Mouse (Mus musculus) midbrain, embryonic 14.5 days (tissue): ENCODE data around the gene Arhgap27. TPM values are rescaled to one million over a fixed set of nuclear protein-coding genes. Genes with fewer than 3 reads are reported as not detected.

Source experiments
- ATAC-seq: fragments of 200-750 bp; cut with Nextera tagmentation; 2 replicates; pipeline ENCODE4 v1.8.0; 2017; ENCODE audit warnings: moderate number of reproducible peaks, moderate library complexity; ENCODE audit not compliant: low FRiP score, low TSS enrichment
- DNase-seq: peaks from one replicate; pipeline ENCODE4 v3.0.0-alpha.2; 2015
- H3K27ac ChIP-seq: fragments of 300-500 bp; sonication (generic); replicated peaks from 2 replicates; pipeline ENCODE4 v1.5.1; 2014; ENCODE audit warnings: mild to moderate bottlenecking, low read depth, low read length, moderate library complexity
- H3K27me3 ChIP-seq: fragments of 300-500 bp; sonication (generic); 2 replicates; pipeline ENCODE4 v1.6.1; 2014; ENCODE audit warnings: low read length, control low read depth, mixed read lengths; ENCODE audit not compliant: control insufficient read depth, insufficient read depth
- H3K36me3 ChIP-seq: fragments of 300-500 bp; sonication (generic); 2 replicates; pipeline ENCODE4 v1.6.1; 2014; ENCODE audit warnings: low read length, control low read depth; ENCODE audit not compliant: control insufficient read depth, insufficient read depth
- H3K4me1 ChIP-seq: fragments of 300-500 bp; sonication (generic); 2 replicates; pipeline ENCODE4 v1.6.1; 2014; ENCODE audit warnings: mild to moderate bottlenecking, antibody characterized with exemption, low read length, control low read depth; ENCODE audit not compliant: control insufficient read depth, insufficient read depth
- H3K4me2 ChIP-seq: fragments of 300-500 bp; sonication (generic); 2 replicates; pipeline ENCODE4 v1.6.1; 2014; ENCODE audit warnings: mild to moderate bottlenecking, low read length, moderate library complexity
- H3K4me3 ChIP-seq: fragments of 300-500 bp; sonication (generic); replicated peaks from 2 replicates; pipeline ENCODE4 v1.5.1; 2014; ENCODE audit warnings: low read depth, low read length
- H3K9ac ChIP-seq: fragments of 300-500 bp; sonication (generic); replicated peaks from 2 replicates; pipeline ENCODE4 v1.6.1; 2014; ENCODE audit warnings: mild to moderate bottlenecking, low read length, moderate library complexity
- H3K9me3 ChIP-seq: fragments of 300-500 bp; sonication (generic); 2 replicates; pipeline ENCODE4 v1.6.1; 2016; ENCODE audit warnings: low read length, control low read depth, mixed read lengths; ENCODE audit not compliant: control insufficient read depth
- WGBS: fragments of 180-500 bp; shearing (Covaris S2); extraction: QIAGEN DNeasy Blood & Tissue Kit; methylation state at CpG from one replicate; pipeline ENCODE4 v1.1.7; 2014; 5-methylcytosine and 5-hydroxymethylcytosine counted together
- polyA plus RNA-seq: library from polyadenylated mRNA; unstranded; fragments of >200 nt; fragmentation: Nextera tagmentation; extraction: Ambion mirVana; gene quantifications from 2 replicates; pipeline ENCODE4 v1.2.1, GENCODE M21; 2014

Arhgap27 gene
- polyA plus RNA-seq, 1 experiment from 2014 or later = 4.0 TPM

DNA sequence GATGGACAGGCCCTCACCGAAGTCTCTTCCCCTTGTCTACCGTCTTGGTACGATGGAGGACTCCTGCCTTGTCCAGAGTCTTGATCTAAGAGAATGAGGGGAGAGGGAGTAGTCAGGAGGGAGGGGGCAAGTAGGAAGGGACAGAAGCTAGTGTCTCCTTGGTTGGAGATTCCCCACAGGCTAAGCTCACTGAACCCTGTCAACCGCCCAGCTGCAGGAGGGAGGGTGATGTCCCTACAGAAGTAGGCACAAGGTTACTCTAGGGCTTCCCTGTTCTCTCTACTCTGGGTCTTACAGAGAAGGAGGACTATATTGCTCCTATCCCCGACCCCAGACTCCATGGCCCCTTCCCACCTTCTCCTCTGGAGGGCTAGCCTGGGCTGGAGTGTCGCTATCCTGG lies 24.8 kb downstream of the Arhgap27 start:
- WGBS = 90% methylated on average over 6 of the region's 6 CpGs
- Histone ChIP-seq H3K9me3 (no peaks in the 10 kb centered on the region), H3K4me2 (no peak overlapping the region), H3K4me3 (no peak overlapping the region), H3K4me1 (no peaks in the 10 kb centered on the region), H3K27me3 (peaks cover 11% of the 10 kb centered on the region), H3K36me3 (no peaks in the 10 kb centered on the region), H3K9ac (no peak overlapping the region), H3K27ac (no peak overlapping the region)
- no peak for DNase-seq
- ATAC-seq = no peak

DNA sequence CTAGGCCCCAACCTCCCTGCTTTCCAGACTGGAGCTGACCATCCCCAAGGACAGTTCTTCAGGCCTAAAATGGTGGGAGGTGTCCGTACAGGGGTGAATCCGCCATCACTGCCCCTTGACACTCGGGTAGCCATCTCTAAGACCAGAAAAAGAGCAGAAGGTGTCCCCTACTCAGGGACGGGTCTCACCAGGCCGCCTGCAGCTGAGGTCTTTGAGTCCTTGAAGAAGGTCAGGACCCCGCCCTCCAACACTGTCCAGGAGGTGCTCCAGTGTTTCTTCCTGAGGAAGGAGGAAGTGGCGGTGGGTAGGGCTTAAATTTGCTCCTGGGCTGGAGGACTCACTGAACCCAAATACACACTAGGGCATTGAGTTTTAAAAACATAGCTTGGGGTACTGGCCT lies 25.4 kb downstream of the Arhgap27 start:
- no peak overlapping the region for H3K4me3 ChIP-seq
- DNase-seq = no peak
- no peak overlapping the region for H3K4me2 ChIP-seq
- WGBS = 88% methylated on average over 7 of the region's 7 CpGs
- no peak overlapping the region for H3K9ac ChIP-seq
- peaks cover 16% of the 10 kb centered on the region for H3K27me3 ChIP-seq
- ATAC-seq = no peak
- no peaks in the 10 kb centered on the region for H3K9me3 ChIP-seq
- no peak overlapping the region for H3K27ac ChIP-seq
- H3K4me1 ChIP-seq = 0 out of 2 replicates have a peak, but pooled peaks cover 3% of the 10 kb centered on the region
- H3K36me3 ChIP-seq = no peaks in the 10 kb centered on the region

DNA sequence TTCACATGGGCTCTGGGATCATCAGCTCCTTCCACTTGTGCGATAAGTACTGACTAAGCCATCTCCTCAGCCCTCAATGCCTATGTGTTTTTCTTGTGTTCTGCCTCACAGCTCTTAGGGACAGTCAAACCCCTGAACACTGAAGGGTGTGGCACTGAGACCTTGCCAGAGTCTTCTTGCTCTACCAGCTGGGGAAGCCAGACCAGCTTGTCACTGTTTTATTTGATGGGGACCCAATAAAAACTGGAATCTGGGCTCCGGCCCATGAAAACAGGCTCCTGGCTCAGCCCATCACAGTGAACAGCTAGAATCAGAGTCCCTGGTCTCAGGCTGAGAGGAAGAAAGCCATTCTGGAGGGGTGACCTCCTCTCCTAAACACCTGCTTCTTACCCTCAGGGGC lies 26.3 kb downstream of the Arhgap27 start:
- no peak for DNase-seq
- H3K36me3 ChIP-seq = no peaks in the 10 kb centered on the region
- no peak overlapping the region for H3K9ac ChIP-seq
- H3K27me3 ChIP-seq = peaks cover 23% of the 10 kb centered on the region
- 0 out of 2 replicates have a peak, but pooled peaks cover 3% of the 10 kb centered on the region for H3K4me1 ChIP-seq
- H3K9me3 ChIP-seq = no peaks in the 10 kb centered on the region
- no peak for ATAC-seq
- WGBS = 93% methylated on average over 2 of the region's 2 CpGs
- no peak overlapping the region for H3K4me2 ChIP-seq
- no peak overlapping the region for H3K27ac ChIP-seq
- H3K4me3 ChIP-seq = no peak overlapping the region

DNA sequence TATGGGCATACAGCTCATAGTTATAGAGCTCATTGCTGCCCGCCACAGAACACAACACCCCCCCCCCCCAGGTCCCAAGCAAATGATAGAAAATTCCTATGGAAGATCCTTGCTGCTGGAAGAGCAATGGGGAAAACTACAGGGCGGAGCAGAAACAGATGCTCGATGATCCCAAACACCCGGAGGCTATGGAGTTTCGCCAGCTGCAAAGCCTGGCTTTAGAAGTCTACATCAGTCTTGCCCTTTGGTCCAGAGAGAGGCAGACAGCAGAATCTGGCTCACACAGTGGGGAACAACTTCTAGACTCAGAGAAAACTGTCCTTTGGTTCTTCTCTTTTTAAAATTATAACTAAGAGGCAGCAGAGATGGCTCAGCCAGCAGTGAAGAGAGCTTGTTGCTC lies 27.9 kb downstream of the Arhgap27 start:
- Histone ChIP-seq H3K9ac (no peak overlapping the region), H3K36me3 (no peaks in the 10 kb centered on the region), H3K9me3 (no peaks in the 10 kb centered on the region), H3K4me2 (no peak overlapping the region), H3K4me1 (0 out of 2 replicates have a peak, but pooled peaks cover 3% of the 10 kb centered on the region), H3K4me3 (no peak overlapping the region), H3K27me3 (peaks cover 23% of the 10 kb centered on the region), H3K27ac (no peak overlapping the region)
- DNase-seq (no peak), ATAC-seq (no peak)
- WGBS = 86% methylated on average over 5 of the region's 5 CpGs

DNA sequence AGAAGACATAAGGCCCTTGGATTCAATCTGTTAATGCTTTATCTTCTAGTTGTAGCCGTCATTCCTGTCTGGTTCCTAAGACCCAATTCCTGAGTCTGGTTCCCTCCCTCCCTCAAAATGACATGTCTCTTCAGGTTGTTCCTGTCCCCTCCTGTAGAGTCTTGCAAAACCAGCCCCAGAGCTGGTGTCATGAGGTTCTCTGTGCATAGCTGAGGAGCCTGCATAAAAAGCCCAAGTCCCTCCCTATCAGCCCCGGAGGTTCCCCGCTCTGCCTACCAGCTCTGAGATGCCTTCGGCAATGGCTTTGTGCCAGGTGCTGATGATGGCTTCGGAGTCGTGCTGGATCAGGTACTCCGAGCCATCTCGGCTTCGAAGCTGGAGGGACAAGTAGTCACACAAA lies 28.6 kb downstream of the Arhgap27 start:
- Histone ChIP-seq H3K4me3 (no peak overlapping the region), H3K4me2 (no peak overlapping the region), H3K27me3 (peaks cover 23% of the 10 kb centered on the region), H3K4me1 (0 out of 2 replicates have a peak, but pooled peaks cover 3% of the 10 kb centered on the region), H3K9me3 (no peaks in the 10 kb centered on the region), H3K36me3 (no peaks in the 10 kb centered on the region), H3K27ac (no peak overlapping the region), H3K9ac (no peak overlapping the region)
- WGBS = 84% methylated on average over 9 of the region's 9 CpGs
- DNase-seq = no peak
- no peak for ATAC-seq

DNA sequence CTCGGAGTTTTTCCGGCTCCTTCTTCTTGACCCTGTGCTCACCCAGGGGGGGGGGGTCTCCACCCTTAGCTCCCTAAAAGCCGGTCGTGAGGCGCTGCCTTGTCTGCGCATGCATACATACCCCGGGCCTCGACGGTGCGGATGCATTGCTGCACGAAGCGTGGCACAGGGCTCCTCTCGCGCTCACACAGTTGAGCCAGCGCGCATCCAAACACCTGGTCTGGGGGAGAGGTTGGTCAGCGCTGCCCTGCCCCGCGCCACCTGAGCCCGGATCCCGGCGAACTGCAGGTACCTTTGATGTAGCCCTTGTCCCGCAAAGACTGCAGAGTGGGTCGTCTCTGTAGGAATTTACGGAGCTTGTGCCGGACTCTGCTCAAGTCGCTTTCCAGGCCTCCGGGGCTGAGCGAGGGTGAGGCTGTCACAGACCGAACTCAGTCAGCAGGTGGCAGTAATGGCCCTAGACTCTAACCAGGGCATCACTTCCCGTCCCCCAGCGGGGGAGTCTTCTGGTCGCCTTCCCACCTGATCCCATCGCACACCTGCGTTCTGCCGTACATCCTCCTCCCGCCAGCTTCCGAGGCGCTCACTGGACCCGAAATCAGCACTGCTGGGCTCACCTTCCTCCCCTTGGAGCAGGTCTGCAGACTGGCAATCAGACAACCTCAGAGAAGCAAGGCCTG lies 29.6 kb downstream of the Arhgap27 start:
- DNase-seq (peak; percentile 76), ATAC-seq (0 out of 2 replicates have a peak, but pooled peaks have one; percentile 34)
- Histone ChIP-seq H3K9me3 (no peaks in the 10 kb centered on the region), H3K4me3 (peak overlapping the region; percentile 25), H3K27me3 (peaks cover 23% of the 10 kb centered on the region), H3K9ac (peak overlapping the region; percentile 21; the same call in 1 of the 2 replicates), H3K36me3 (no peaks in the 10 kb centered on the region), H3K4me1 (0 out of 2 replicates have a peak, but pooled peaks cover 3% of the 10 kb centered on the region), H3K27ac (no peak overlapping the region), H3K4me2 (peak overlapping the region; percentile 55)
- WGBS = 17% methylated on average over 40 of the region's 40 CpGs

DNA sequence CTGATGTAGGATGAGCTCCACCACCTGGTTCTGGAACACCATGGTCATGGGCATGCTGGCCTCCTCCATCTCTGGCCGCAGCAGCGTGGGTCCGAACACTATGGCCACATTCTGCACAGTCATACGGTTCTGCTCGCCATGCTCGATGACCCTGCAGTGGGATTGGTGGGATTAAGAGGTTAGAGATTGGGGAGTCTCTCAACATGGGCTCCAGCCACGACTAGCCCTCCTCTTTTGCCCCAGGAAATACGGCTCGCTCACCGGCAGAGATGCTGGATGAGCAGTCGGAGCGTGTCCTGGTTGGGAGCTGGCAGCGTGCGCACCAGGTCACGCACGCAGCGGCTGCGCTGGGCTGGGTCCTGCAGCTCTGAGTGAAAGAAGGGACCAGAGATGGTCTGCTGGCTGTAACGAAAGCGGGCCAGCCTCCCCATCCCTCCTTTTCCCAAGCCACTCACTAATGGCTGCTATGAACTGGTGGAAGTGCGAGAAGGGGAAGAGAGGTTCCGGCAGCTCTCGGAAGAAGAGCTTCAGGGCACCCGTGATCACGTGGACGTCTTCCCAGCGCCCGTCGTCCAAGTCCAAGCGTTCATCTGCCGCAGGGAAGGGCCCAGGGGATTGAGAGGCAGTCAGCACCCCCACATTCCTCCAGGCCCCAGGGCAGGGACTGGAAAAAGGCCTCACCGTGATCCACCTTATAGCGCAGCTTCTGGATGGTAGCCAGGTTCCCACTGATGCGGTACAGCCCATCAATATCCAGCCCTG lies 30.4 kb downstream of the Arhgap27 start:
- H3K4me1 ChIP-seq = 0 out of 2 replicates have a peak, but pooled peaks cover 3% of the 10 kb centered on the region
- peak overlapping the region; percentile 55 for H3K4me2 ChIP-seq
- ATAC-seq (0 out of 2 replicates have a peak, but pooled peaks have one; percentile 46), DNase-seq (peak; percentile 53)
- H3K9ac ChIP-seq = peak overlapping the region; percentile 21; the same call in 1 of the 2 replicates
- H3K27me3 ChIP-seq = peaks cover 23% of the 10 kb centered on the region
- no peaks in the 10 kb centered on the region for H3K9me3 ChIP-seq
- WGBS = 20% methylated on average over 34 of the region's 34 CpGs
- H3K4me3 ChIP-seq = peak overlapping the region; percentile 25
- H3K36me3 ChIP-seq = no peaks in the 10 kb centered on the region
- 0 out of 2 replicates have a peak overlapping the region, but pooled peaks have one; percentile 6 for H3K27ac ChIP-seq

DNA sequence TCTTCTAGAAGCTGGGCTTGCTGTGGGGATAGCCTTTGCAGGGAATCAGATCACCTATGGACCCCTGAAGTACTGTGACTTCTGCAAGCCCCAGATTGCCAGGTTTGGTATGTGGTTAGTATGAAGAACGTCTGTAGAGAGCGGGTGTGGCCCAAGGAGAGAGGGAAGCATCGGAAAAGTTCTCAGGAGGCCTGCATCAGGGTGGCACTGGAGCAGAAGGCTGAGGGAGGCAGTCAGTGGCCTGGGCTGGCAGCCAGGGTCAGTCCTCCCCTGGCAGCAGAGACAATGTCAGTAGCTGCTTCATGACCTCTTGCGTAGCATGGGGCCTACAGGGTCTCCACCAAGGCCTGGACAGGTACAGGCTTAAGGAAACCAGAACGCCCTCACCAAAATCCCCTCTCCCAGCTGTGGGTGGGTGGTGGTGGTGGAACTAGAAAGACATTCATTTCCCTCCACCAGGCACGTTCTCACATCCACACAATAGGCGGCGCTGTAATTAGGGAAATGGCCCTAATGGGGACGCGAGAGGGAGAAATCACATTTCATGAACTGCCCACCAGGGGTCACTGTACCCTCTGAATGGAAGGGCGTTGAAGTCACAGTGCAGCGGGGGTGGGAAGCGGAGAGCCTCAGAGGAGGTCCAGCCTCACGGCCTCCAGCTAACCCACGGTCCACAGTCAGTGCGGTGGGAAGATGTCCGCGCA lies 31.2 kb downstream of the Arhgap27 start:
- H3K27me3 ChIP-seq = peaks cover 23% of the 10 kb centered on the region
- peak; percentile 37; the same call in 1 of the 2 replicates for ATAC-seq
- peak; percentile 90 for DNase-seq
- H3K4me3 ChIP-seq = peak overlapping the region; percentile 25
- 0 out of 2 replicates have a peak, but pooled peaks cover 3% of the 10 kb centered on the region for H3K4me1 ChIP-seq
- peak overlapping the region; percentile 55 for H3K4me2 ChIP-seq
- H3K27ac ChIP-seq = no peak overlapping the region
- H3K36me3 ChIP-seq = no peaks in the 10 kb centered on the region
- H3K9ac ChIP-seq = peak overlapping the region; percentile 21; the same call in 1 of the 2 replicates
- no peaks in the 10 kb centered on the region for H3K9me3 ChIP-seq
- WGBS = 22% methylated on average over 18 of the region's 18 CpGs
